Mouse (Mus musculus): ENCODE data around the gene Apbb2. TPM values are rescaled to one million over a fixed set of nuclear protein-coding genes. Genes with fewer than 3 reads are reported as not detected.

Gene Apbb2
- polyA plus RNA-seq, 1 experiment: 1.2 TPM

DNA sequence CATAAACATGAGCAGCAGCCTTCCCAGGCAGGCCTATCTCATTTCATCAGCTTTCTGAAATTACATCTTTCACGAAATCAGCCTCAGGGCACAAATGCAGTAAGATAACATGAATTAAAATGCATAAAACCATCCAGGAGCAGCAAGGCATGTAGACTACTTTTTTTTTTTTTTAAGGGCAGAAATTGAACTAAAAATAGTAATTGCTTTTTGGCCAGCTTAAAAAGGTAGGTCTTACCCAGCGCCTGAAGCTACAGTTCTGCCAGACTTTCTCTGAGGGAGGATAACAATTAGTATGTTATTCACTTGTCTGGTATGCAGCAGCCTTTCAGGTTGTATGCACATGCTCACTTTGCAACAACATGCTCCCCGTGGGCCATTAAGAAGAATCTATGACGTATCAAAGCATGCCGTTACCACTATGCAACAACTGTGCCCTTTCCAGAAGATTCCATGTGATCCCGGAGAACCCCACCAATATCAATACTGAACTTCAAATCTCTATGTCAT, 32.3 kb downstream of the Apbb2 start:
- H3K27ac ChIP-seq (ENCODE audit: control insufficient read depth, insufficient read depth, low read depth, low read length): no peak overlapping the region
- H3K4me3 ChIP-seq (ENCODE audit: control insufficient read depth, low read depth, low read length): no peak overlapping the region
- H3K4me1 ChIP-seq (ENCODE audit: control insufficient read depth, insufficient read depth, low read length): no peaks in the 10 kb centered on the region
- H3K27me3 ChIP-seq (ENCODE audit: control insufficient read depth, insufficient read depth, low read length): no peaks in the 10 kb centered on the region
- no peaks in the 10 kb centered on the region for H3K36me3 ChIP-seq (ENCODE audit: control insufficient read depth, insufficient read depth, low read length)
- TF ChIP-seq POLR2A (IDR thresholded peaks at IDR 0.05; ENCODE audit: control insufficient read depth, low read depth, low read length) (no peak), CTCF (IDR thresholded peaks at IDR 0.05; ENCODE audit: control insufficient read depth, insufficient read depth, insufficient replicate concordance, low read depth, low read length) (no peak)

DNA sequence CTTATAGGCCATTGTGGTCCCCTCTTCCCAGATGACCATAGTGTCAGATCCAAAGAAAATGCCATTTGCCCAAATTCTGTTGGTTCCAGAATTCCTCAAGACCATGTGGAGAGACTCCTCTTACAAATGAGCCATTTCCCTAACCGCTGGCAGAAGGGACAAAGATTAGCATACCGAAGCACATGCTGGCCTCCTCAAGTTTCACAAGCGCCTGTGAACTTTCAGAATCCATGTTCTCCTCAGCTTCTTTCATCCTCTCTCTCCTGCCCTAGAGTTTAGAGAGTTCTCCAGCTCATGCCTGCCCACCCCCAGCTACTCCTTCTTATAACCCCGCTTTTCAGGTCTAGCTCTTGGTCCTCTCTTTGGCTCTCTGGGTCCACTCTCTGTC, 35.6 kb downstream of the Apbb2 start:
- Histone ChIP-seq H3K36me3 (ENCODE audit: control insufficient read depth, insufficient read depth, low read length) (no peaks in the 10 kb centered on the region), H3K27ac (ENCODE audit: control insufficient read depth, insufficient read depth, low read depth, low read length) (no peak overlapping the region), H3K4me1 (ENCODE audit: control insufficient read depth, insufficient read depth, low read length) (no peaks in the 10 kb centered on the region), H3K27me3 (ENCODE audit: control insufficient read depth, insufficient read depth, low read length) (no peaks in the 10 kb centered on the region), H3K4me3 (ENCODE audit: control insufficient read depth, low read depth, low read length) (no peak overlapping the region)
- TF ChIP-seq CTCF (IDR thresholded peaks at IDR 0.05; ENCODE audit: control insufficient read depth, insufficient read depth, insufficient replicate concordance, low read depth, low read length) (no peak), POLR2A (IDR thresholded peaks at IDR 0.05; ENCODE audit: control insufficient read depth, low read depth, low read length) (no peak)

DNA sequence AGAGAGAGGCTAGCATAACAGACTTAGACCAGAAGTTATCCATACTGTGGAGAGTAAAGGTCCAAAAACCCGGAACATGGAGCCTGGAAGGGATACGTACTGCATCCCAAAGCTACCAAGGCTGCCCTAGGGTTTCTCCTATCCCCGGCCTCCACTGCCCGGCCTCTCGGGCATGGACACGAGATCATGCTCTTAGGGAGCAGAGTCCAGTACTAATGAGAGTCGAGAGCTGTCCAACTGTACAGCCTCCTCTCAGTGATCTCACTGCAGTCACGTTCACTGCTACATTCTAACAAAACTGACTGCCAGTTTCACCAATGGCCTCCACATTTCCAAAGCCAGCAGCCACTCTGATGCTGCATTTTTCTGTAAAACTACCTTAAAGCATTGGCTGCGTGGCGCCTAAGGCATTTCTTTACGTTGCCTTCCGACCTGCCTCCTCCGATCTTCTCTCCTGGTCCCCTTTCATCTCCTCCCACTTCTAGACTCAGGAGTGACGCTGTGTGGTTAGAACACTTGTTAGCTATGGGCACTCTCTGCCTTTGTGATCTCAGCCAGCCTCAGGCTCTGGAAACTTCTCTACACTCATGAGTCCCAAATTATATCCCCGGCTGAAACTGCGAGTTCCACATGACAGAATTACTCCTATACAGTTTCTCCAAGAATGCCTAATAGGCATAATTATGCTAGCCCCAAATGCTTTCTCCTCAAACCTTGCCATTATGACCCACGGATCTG, 36.1 kb downstream of the Apbb2 start:
- H3K4me3 ChIP-seq (ENCODE audit: control insufficient read depth, low read depth, low read length): no peak overlapping the region
- no peaks in the 10 kb centered on the region for H3K36me3 ChIP-seq (ENCODE audit: control insufficient read depth, insufficient read depth, low read length)
- no peaks in the 10 kb centered on the region for H3K27me3 ChIP-seq (ENCODE audit: control insufficient read depth, insufficient read depth, low read length)
- TF ChIP-seq POLR2A (IDR thresholded peaks at IDR 0.05; ENCODE audit: control insufficient read depth, low read depth, low read length) (no peak), CTCF (IDR thresholded peaks at IDR 0.05; ENCODE audit: control insufficient read depth, insufficient read depth, insufficient replicate concordance, low read depth, low read length) (no peak)
- no peak overlapping the region for H3K27ac ChIP-seq (ENCODE audit: control insufficient read depth, insufficient read depth, low read depth, low read length)
- no peaks in the 10 kb centered on the region for H3K4me1 ChIP-seq (ENCODE audit: control insufficient read depth, insufficient read depth, low read length)

DNA sequence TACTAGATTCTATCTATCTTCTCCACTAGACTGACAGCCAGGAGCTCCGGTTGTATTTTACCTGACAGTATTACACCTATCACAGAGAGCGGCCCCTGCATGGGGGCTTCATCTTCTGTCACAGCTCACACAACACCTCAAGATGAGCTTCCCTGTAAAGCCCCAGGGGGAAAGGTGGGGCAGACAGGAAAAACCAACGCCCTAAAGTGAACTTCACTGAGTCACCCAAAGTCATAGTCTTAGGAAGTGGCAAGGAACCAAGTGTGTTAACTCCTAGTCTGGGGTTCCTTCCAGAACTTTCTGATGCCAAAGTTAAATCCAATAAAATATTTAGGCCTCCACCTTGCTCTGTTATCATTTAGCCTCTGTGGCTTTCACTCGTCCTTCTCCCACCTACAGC, 39.5 kb downstream of the Apbb2 start:
- Histone ChIP-seq H3K36me3 (ENCODE audit: control insufficient read depth, insufficient read depth, low read length) (no peaks in the 10 kb centered on the region), H3K4me1 (ENCODE audit: control insufficient read depth, insufficient read depth, low read length) (peaks cover 2% of the 10 kb centered on the region), H3K4me3 (ENCODE audit: control insufficient read depth, low read depth, low read length) (no peak overlapping the region), H3K27ac (ENCODE audit: control insufficient read depth, insufficient read depth, low read depth, low read length) (no peak overlapping the region), H3K27me3 (ENCODE audit: control insufficient read depth, insufficient read depth, low read length) (no peaks in the 10 kb centered on the region)
- TF ChIP-seq POLR2A (IDR thresholded peaks at IDR 0.05; ENCODE audit: control insufficient read depth, low read depth, low read length): no peak
- no peak for TF ChIP-seq CTCF (IDR thresholded peaks at IDR 0.05; ENCODE audit: control insufficient read depth, insufficient read depth, insufficient replicate concordance, low read depth, low read length)

DNA sequence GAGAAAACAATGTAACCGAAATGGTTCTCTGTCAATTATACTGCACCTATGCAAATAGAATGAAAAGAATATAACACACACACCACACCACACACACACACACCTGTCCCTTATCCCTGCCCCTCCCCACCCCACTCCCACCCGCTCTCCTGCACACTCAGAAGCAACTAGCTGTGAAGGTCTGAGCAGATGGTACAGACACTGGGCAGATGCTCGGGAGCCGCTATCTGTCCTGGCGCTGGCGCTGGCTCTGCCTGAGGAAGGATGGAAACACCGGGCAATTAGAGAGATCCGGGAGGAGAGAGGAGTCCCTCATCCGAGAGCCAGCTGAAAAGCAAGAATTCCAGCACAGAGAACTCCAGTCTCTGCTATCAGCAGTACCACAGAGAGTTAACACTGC, 42.3 kb downstream of the Apbb2 start:
- TF ChIP-seq POLR2A (IDR thresholded peaks at IDR 0.05; ENCODE audit: control insufficient read depth, low read depth, low read length): no peak
- no peak for TF ChIP-seq CTCF (IDR thresholded peaks at IDR 0.05; ENCODE audit: control insufficient read depth, insufficient read depth, insufficient replicate concordance, low read depth, low read length)
- H3K27me3 ChIP-seq (ENCODE audit: control insufficient read depth, insufficient read depth, low read length): no peaks in the 10 kb centered on the region
- no peak overlapping the region for H3K4me3 ChIP-seq (ENCODE audit: control insufficient read depth, low read depth, low read length)
- H3K27ac ChIP-seq (ENCODE audit: control insufficient read depth, insufficient read depth, low read depth, low read length): no peak overlapping the region
- H3K36me3 ChIP-seq (ENCODE audit: control insufficient read depth, insufficient read depth, low read length): no peaks in the 10 kb centered on the region
- peaks cover 5% of the 10 kb centered on the region for H3K4me1 ChIP-seq (ENCODE audit: control insufficient read depth, insufficient read depth, low read length)

DNA sequence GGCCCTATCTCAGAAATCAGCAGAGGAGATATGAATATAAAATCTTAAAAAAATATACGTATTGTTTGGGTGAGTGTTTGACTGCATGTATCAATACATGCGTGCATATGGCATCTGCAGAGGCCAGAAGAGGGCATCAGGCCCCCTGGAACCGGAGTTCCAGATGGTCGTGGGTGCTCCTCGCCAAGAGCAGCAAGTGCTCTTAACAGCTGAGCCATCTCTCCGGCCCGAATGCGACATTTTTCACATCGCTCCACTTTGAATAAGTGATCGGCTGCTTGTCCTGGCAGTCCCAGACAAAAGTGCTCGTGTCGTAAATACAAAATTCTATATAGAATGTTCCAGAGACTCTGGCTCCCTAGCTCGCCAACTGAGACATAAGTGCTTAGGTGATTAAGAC, 43.4 kb downstream of the Apbb2 start:
- TF ChIP-seq CTCF (IDR thresholded peaks at IDR 0.05; ENCODE audit: control insufficient read depth, insufficient read depth, insufficient replicate concordance, low read depth, low read length) (no peak), POLR2A (IDR thresholded peaks at IDR 0.05; ENCODE audit: control insufficient read depth, low read depth, low read length) (no peak)
- H3K27me3 ChIP-seq (ENCODE audit: control insufficient read depth, insufficient read depth, low read length): no peaks in the 10 kb centered on the region
- H3K4me1 ChIP-seq (ENCODE audit: control insufficient read depth, insufficient read depth, low read length): peaks cover 5% of the 10 kb centered on the region
- no peaks in the 10 kb centered on the region for H3K36me3 ChIP-seq (ENCODE audit: control insufficient read depth, insufficient read depth, low read length)
- H3K4me3 ChIP-seq (ENCODE audit: control insufficient read depth, low read depth, low read length): no peak overlapping the region
- H3K27ac ChIP-seq (ENCODE audit: control insufficient read depth, insufficient read depth, low read depth, low read length): no peak overlapping the region

DNA sequence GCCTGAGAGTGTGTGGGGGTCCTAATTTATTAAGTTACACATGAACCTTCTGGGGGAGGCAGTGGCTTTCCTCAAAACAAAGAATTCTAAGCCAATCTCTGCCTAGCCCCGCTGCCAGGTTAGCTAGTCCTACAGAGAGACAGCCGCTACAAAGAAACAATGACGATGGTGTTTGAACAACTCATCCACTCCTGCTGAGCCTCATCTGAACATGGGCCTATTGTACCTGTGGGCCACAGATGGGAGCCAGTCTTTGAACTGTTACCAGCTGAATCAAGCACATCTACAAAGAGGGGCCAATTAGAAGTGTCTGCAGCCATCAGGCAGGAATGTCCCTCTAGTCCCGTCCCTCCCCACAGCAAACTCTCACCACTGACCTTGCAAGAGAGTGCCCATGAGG, 45.3 kb downstream of the Apbb2 start:
- no peaks in the 10 kb centered on the region for H3K36me3 ChIP-seq (ENCODE audit: control insufficient read depth, insufficient read depth, low read length)
- no peak for TF ChIP-seq CTCF (IDR thresholded peaks at IDR 0.05; ENCODE audit: control insufficient read depth, insufficient read depth, insufficient replicate concordance, low read depth, low read length)
- no peak for TF ChIP-seq POLR2A (IDR thresholded peaks at IDR 0.05; ENCODE audit: control insufficient read depth, low read depth, low read length)
- no peak overlapping the region for H3K27ac ChIP-seq (ENCODE audit: control insufficient read depth, insufficient read depth, low read depth, low read length)
- no peak overlapping the region for H3K4me3 ChIP-seq (ENCODE audit: control insufficient read depth, low read depth, low read length)
- H3K27me3 ChIP-seq (ENCODE audit: control insufficient read depth, insufficient read depth, low read length): no peaks in the 10 kb centered on the region
- peaks cover 5% of the 10 kb centered on the region for H3K4me1 ChIP-seq (ENCODE audit: control insufficient read depth, insufficient read depth, low read length)
